Mouse (Mus musculus): ENCODE results near the gene Dlat. TPM values are rescaled to one million over a fixed set of nuclear protein-coding genes. Genes with fewer than 3 reads are reported as not detected.

Gene Dlat
- polyA plus RNA-seq (2015; fragmentation: Nextera tagmentation; extraction: Ambion mirVana): 60.4 and 67.2 TPM in 2 replicates

DNA sequence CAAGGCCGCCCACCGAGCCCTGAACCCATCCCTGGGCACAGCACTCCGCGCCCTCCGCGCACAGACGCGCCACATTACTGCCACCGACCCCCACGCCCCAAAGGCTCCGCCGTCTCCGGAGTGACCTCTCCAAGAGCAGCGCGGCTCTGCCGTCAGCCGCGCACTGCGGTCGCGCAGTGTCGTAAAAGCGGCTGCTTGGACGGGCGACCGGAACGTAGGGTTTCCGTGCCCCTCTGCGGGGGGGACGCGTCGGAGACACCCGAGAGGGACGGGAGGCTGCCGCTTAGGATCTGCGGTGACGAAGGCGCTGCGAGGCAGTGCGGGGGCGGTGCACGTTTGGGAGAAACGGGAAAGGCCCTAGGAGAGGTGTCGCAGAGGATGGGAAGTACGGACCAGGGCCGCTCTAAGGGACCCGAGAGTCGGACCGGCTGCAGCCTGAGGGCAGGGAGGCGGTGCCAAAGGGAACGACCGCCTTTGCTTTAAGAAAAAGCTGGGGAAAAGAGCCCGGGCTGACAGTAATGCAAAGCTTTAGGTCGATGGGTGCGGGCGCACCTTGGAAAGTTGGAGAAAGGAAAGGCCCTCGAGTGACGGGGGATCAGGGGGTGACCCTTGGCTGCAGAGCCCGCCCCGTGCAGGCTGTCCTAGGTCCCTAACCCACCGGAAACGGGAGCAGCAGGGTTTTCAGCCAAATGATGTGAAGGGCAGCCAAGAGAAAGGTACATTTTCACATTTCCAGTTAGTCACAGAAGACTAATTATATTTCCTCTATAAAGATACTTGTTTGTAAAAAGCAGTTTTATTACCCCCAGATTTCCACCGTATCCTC lies at the start of gene Dlat:
Dlat (minus strand) TSS at position 389 of the 826 bp plus-strand sequence.
- Histone ChIP-seq H3K9me3 (replicated peaks) (no peaks in the 10 kb centered on the region), H3K4me2 (peak within 1 kb of the TSS; percentile 79), H3K27ac (peak within 1 kb of the TSS; percentile 94), H3K4me1 (peaks cover 17% of the 10 kb centered on the region), H3K36me3 (peaks cover 32% of the 10 kb centered on the region), H3K9ac (peak within 1 kb of the TSS; percentile 90), H3K4me3 (replicated peaks) (peak within 1 kb of the TSS; percentile 79), H3K27me3 (no peaks in the 10 kb centered on the region)
- WGBS: under 1% methylated on average over 63 of the region's 63 CpGs
- peak; percentile 91 for ATAC-seq (replicated peaks; ENCODE audit: low FRiP score)

DNA sequence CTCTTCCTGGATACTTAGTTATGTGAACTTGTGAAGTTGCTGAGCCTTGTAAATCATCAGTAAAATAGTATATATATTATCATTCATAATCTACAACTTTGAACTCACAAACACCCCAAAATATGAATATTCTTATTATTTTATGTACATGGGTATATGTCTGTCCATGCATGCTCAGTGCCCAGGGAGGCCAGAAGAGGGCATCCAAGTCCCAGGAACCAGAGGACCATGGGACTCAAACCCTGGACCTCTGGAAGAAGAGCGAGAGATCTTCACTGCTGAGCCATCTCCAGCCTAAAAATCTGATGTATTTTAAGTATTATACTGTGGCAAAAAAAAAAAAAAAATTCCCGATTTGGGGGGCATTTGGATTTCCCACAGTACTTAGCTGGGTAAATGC lies 49.5 kb upstream of the Dlat start:
- no peaks in the 10 kb centered on the region; the same call in 1 of the 2 replicates for H3K36me3 ChIP-seq
- no peak overlapping the region for H3K9ac ChIP-seq
- H3K9me3 ChIP-seq (replicated peaks): no peaks in the 10 kb centered on the region
- H3K27me3 ChIP-seq: no peaks in the 10 kb centered on the region
- WGBS: 29% methylated on average over 2 of the region's 2 CpGs
- no peak overlapping the region for H3K4me2 ChIP-seq
- H3K4me1 ChIP-seq: no peaks in the 10 kb centered on the region
- no peak overlapping the region for H3K27ac ChIP-seq
- no peak overlapping the region for H3K4me3 ChIP-seq (replicated peaks)
- no peak for ATAC-seq (replicated peaks; ENCODE audit: low FRiP score)

DNA sequence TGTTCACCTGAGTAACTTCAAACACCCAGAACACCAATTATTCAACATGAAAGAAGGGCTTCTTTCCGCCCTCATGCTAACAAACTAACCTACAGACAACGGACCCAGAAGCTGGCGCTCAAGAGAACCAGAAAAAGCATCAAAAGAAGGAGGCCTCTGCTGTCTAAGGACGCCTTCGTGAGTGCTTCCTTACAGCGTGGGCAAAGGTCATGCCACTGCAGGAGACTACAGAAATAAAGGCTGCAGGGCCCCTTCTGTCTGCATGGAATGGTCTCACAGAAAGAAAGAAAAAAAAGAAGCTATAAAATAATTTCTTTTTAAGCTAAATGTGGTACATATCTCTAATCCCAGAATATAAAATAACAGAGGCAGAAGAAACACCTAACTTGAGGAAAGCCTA lies 45.3 kb upstream of the Dlat start:
- Histone ChIP-seq H3K36me3 (no peaks in the 10 kb centered on the region), H3K4me3 (replicated peaks) (no peak overlapping the region), H3K4me1 (no peaks in the 10 kb centered on the region), H3K27me3 (peaks cover 12% of the 10 kb centered on the region), H3K9me3 (replicated peaks) (no peaks in the 10 kb centered on the region), H3K27ac (no peak overlapping the region), H3K4me2 (no peak overlapping the region), H3K9ac (no peak overlapping the region)
- 68% methylated on average over 6 of the region's 6 CpGs for WGBS
- no peak for ATAC-seq (replicated peaks; ENCODE audit: low FRiP score)

DNA sequence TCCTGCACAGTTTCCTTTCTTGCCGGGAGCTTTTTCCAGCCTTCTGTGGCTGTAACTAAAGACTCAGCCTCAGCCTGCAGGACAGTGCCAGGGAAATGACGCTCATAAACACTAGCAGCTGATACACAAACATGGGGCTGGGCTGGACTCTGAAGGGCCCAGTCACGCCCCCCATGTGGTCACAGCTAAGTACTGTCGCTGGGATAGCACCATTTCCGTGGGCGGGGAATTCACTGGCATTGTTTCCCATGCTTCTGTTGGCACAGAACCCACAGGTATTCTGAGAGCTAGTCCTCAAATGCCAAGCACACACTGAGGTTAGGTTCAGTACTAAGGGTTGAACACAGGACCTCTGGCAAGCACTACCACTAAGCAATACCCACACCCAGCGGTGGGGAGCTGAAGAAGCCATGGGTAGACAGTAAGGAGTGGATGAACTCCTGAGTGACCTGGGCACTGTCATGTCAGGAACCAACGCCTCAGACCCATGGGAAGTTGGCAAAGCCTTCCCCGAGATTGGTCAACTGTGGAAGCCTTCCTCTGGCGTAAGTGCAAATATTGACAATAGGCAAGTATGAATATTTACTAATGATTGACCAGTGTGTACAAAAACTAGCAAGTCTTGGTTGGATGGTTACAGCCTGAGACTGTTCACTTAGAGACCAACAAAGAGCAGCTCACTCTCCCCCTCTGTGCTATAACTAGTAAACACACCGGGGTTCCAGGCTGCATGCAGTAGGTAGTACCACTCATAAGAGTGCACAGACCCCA lies 41.5 kb upstream of the Dlat start:
- Histone ChIP-seq H3K27me3 (peaks cover 30% of the 10 kb centered on the region), H3K9me3 (replicated peaks) (no peaks in the 10 kb centered on the region), H3K36me3 (no peaks in the 10 kb centered on the region), H3K4me3 (replicated peaks) (no peak overlapping the region), H3K27ac (no peak overlapping the region), H3K4me2 (no peak overlapping the region), H3K9ac (no peak overlapping the region), H3K4me1 (peaks cover 24% of the 10 kb centered on the region)
- ATAC-seq (replicated peaks; ENCODE audit: low FRiP score): no peak
- WGBS: 56% methylated on average over 11 of the region's 11 CpGs

DNA sequence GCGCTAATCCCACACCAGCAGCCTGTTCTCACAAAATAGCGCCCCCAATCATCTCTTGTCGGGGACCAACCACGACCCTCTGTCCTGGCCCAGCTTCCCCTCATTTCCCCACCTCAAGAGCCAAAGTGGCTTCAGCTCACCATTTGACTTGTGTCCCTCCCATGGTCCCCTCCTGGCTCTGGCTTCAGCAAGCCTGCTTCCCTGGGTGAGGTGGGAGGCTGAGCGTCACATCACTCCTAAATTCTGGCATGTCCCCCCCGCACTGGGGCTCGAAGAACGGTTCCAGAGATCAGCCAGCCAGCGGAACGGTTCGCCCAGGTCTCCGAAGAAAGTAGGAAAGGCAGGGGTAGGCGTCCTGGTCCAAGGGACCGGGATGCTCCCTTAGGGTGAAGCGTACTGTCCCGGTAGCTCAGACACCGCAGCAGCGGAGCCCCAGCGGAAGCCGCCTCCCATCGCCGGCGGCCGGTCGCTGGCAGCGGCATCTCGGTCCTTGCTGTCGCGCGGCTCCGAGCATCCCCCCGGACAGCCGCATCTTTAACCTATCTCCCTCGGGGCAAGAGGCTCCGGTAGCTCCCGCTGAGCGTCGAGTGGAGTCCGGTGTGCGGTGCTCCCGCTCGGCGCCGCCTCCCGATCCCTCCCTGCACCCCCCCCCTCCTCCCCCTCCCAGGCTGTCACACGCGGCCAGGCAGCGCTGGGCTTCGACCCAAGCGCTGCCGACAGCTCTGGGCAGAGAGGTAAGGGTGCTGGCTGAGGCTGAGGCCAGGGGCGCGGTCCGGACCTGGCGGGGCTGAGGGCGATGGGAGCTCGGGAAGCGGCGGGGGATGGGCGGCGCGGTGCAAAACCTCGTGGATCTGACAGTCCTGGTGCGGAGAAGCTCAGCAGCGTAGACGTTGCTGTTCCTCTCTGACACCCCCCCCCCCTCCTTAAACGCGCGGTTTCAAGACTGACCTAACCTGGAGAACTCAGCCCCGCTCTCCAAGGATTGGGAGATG lies 39.1 kb upstream of the Dlat start:
- H3K4me2 ChIP-seq: peak overlapping the region; percentile 100
- ATAC-seq (replicated peaks; ENCODE audit: low FRiP score): peak; percentile 56
- H3K36me3 ChIP-seq: no peaks in the 10 kb centered on the region; the same call in 1 of the 2 replicates
- peak overlapping the region; percentile 58 for H3K4me3 ChIP-seq (replicated peaks)
- H3K4me1 ChIP-seq: peaks cover 28% of the 10 kb centered on the region
- no peaks in the 10 kb centered on the region for H3K9me3 ChIP-seq (replicated peaks)
- WGBS: under 1% methylated on average over 70 of the region's 70 CpGs
- H3K27ac ChIP-seq: no peak overlapping the region
- H3K9ac ChIP-seq: peak overlapping the region; percentile 60
- peaks cover 30% of the 10 kb centered on the region for H3K27me3 ChIP-seq

DNA sequence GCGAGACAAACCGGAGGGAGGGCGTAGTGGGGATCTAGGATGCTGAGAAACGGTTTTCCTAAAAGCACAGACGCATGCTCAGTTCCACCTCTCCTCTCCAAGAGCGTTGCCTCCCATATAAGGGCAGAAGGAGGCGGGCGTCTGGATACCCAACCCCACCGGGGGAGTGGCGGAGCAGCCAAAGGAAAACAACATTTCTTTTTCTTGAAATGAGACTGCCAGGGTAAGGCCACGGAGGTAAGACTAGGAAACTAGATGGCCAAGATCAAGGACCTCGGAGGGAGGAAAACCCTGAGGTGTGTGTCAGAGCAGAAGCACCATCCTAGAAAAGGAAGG lies 38.1 kb upstream of the Dlat start:
- ATAC-seq (replicated peaks; ENCODE audit: low FRiP score): peak; percentile 53
- Histone ChIP-seq H3K27me3 (peaks cover 30% of the 10 kb centered on the region), H3K9ac (no peak overlapping the region), H3K27ac (no peak overlapping the region), H3K4me3 (replicated peaks) (peak overlapping the region; percentile 31), H3K4me2 (peak overlapping the region; percentile 100), H3K36me3 (no peaks in the 10 kb centered on the region; the same call in 1 of the 2 replicates), H3K4me1 (peaks cover 33% of the 10 kb centered on the region), H3K9me3 (replicated peaks) (no peaks in the 10 kb centered on the region)
- WGBS: 1% methylated on average over 12 of the region's 12 CpGs

DNA sequence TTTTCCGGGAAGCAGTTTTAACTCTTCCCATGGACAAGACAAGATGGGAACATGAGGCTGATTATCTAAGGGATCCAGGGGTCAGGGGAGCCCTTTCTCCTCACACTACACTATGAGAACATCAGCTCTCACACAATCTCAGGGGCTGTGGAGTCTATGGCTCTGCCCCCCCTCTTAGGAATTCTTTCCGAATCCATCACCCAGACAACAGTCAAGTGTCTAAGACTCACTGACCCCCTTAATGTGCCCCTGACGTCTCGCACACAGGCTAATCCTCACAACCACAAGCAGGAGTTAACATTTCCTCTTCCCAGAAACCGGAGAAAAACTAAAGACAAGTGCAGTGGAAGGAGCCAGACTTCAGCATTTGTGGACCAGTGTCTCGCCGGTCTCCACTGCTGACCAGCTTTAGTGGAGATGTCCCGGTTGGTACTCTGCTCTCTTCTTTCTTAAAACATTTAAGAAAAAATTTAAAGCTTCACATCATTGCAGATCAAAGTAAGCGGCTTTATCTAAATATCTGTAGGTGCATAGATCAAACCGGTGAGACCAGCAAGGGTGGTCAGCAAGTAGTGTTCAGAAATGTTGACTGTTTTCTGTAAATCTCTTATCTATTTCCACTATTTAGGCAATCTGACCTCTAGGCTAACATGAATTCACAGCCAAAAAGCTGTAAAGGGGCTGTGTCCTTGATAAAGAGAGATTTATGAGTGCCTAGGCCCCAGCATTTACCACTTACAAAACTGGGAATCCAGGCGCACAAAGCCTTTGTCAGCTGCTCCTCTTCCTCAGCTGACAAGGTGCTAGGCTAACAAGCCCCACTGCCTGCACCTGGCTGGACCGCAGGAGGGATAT lies 37.5 kb upstream of the Dlat start:
- H3K4me3 ChIP-seq (replicated peaks): peak overlapping the region; percentile 31
- H3K9me3 ChIP-seq (replicated peaks): no peaks in the 10 kb centered on the region
- H3K27me3 ChIP-seq: peaks cover 30% of the 10 kb centered on the region
- no peaks in the 10 kb centered on the region; the same call in 1 of the 2 replicates for H3K36me3 ChIP-seq
- peak overlapping the region; percentile 100 for H3K4me2 ChIP-seq
- H3K4me1 ChIP-seq: peaks cover 34% of the 10 kb centered on the region
- no peak overlapping the region for H3K27ac ChIP-seq
- no peak for ATAC-seq (replicated peaks; ENCODE audit: low FRiP score)
- no peak overlapping the region for H3K9ac ChIP-seq
- 66% methylated on average over 12 of the region's 12 CpGs for WGBS

DNA sequence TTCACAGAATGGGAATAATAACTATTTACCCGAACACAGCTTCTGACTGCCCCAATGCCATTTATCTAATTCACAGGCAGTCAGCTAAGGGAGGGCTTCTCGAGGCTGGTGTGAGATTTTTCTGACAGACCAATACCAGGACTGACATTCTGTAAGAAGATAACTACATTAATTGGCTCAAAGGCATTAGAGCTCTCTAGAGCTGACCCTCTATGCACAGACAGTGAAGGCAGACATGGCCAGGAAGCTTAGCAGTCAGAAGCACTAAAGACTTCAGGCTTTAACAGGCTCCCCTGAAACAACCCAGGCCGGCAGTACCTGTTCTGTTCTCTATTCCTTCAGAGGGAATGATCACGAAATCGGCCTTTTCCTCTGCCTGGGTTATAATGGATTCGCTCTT lies 35.6 kb upstream of the Dlat start:
- H3K4me2 ChIP-seq: no peak overlapping the region
- H3K27me3 ChIP-seq: peaks cover 20% of the 10 kb centered on the region
- H3K27ac ChIP-seq: no peak overlapping the region
- H3K4me3 ChIP-seq (replicated peaks): no peak overlapping the region
- no peaks in the 10 kb centered on the region for H3K9me3 ChIP-seq (replicated peaks)
- H3K36me3 ChIP-seq: no peaks in the 10 kb centered on the region; the same call in 1 of the 2 replicates
- peaks cover 34% of the 10 kb centered on the region for H3K4me1 ChIP-seq
- H3K9ac ChIP-seq: no peak overlapping the region
- 83% methylated on average over 6 of the region's 6 CpGs for WGBS
- no peak for ATAC-seq (replicated peaks; ENCODE audit: low FRiP score)

DNA sequence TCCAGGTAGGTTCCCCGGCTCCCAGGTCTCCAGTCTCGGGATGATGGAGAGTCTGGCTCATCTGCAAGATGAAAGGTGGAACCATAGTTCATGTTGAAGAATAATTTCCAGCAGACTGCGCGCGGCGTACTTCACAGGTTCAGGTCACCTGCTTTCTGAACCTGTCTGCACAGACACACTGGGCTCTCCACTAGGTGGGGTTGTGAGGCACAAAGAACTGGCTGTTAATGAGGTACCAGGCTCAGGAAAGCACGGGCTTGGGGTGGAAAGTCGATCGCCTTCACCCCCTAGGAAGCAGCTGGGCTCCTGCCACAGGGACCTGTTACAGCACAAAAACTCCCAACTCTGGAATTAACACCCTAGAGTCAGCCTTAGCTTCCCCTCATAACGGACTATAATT lies 34.1 kb upstream of the Dlat start:
- Histone ChIP-seq H3K27me3 (peaks cover 5% of the 10 kb centered on the region; the same call in 1 of the 2 replicates), H3K4me3 (replicated peaks) (peak overlapping the region; percentile 24), H3K36me3 (peaks cover 4% of the 10 kb centered on the region; the same call in 1 of the 2 replicates), H3K9me3 (replicated peaks) (no peaks in the 10 kb centered on the region), H3K4me2 (peak overlapping the region; percentile 50), H3K9ac (no peak overlapping the region), H3K4me1 (peaks cover 26% of the 10 kb centered on the region), H3K27ac (peak overlapping the region; percentile 41)
- ATAC-seq (replicated peaks; ENCODE audit: low FRiP score): no peak; the same call in 1 of the 2 replicates
- WGBS: 18% methylated on average over 10 of the region's 10 CpGs

DNA sequence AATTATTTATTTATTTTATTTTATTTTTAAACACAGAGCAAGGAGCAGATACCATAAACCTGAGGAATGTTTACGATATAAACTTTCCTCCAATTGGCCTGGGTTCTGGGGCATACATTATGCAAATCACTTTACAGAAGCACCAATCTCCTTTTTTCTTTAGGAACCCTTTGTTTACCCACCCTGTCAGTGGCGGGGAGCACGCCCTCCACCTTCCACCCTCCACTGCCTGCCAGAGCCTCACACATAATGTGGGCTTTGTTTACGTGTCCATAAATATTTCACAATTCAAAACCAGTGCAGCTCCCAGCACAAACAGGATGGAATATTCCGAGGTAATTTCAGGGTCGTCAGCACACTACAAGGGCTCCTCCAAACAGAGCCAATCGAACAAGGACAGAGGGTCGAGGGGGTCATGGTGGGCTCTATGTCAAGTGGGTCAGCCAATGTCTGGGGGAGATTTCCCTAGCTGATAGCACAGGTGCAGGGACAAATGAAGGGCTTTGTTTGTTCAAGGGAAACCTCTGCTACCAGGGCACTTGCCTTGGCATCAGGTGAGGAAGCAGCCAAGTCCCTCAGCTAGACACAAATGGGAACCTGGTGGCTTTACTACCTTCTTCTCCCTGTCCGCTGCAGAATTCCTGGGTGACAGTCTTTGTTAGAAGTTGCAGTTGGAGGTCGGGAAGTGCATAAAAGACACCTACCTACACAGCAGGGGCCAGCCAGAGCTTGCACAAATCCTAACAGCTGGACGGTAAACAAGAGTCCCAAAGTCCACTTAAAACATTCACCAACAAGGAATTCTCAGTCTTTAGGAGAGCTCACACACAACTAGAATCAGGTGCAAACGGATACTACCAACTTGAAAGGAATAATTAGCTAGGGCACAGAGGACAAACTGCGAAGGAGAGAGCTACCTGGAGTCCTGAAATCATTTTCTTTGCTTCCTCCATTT lies 33.3 kb upstream of the Dlat start:
- H3K27ac ChIP-seq: peak overlapping the region; percentile 41
- ATAC-seq (replicated peaks; ENCODE audit: low FRiP score): peak; percentile 80
- H3K27me3 ChIP-seq: no peaks in the 10 kb centered on the region
- no peaks in the 10 kb centered on the region for H3K9me3 ChIP-seq (replicated peaks)
- WGBS: 25% methylated on average over 13 of the region's 13 CpGs
- peaks cover 20% of the 10 kb centered on the region for H3K4me1 ChIP-seq
- peaks cover 4% of the 10 kb centered on the region; the same call in 1 of the 2 replicates for H3K36me3 ChIP-seq
- no peak overlapping the region for H3K9ac ChIP-seq
- peak overlapping the region; percentile 50 for H3K4me2 ChIP-seq
- H3K4me3 ChIP-seq (replicated peaks): peak overlapping the region; percentile 24
